Mouse (Mus musculus) central nervous system, embryonic 14 days (tissue): ENCODE results near the gene Atp6v0a4. TPM values are rescaled to one million over a fixed set of nuclear protein-coding genes. Genes with fewer than 3 reads are reported as not detected.

ENCODE experiments used
- polyA plus RNA-seq: library from polyadenylated mRNA; depleted of rRNA; stranded (reverse); fragments of >200 nt; gene quantifications from 2 replicates; pipeline ENCODE4 v1.2.3, GENCODE M21; 2012; rRNA removed

The Atp6v0a4 gene
- polyA plus RNA-seq, result 0.34 and 0.54 TPM in 2 replicates

GRCm38 (mm10) chr6:38124207-38124835 is at the start of gene Atp6v0a4:
Gene Atp6v0a4, minus strand, starts transcription at chr6:38124586.

DNA sequence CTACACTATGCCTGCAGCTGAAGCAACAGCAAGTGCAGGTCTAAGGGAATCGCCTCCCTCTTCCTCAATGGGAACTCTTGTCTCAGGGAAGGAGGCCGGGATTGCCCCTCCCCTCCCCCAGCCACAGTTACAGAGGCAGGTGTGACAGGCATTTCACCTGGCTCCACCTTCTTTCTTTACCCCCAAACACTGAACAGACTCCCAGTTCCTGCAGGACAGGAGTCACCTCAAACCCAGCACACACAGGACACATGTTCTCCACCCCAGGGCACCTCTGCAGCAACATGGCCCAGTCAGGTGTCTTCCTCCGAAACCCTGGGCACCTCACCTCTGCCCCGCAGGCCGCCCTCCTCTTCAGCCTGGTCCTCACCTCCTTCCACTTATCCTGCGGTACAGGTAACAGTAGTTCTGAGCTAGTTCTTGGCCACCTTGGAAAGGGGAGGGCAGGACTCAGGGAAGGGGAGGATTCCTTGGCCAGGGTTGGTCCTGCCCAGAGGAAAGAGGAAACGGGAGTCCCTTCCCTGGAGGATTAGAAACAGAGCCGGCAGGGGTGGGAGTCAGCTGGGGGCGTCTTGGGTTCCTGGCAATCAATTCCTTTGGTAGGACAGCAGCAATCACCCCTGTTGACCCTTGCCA is 15.1 kb downstream of the Atp6v0a4 start, which contains the start of gene Tmem213:
Tmem213 (plus strand) TSS at position 96 of the 636 bp plus-strand sequence.

GRCm38 (mm10) chr6:38046838-38047237 is 77.5 kb downstream of the Atp6v0a4 start, which contains the start of gene Svopl:
Gene Svopl, minus strand, starts transcription at chr6:38046996.

Other genes starting within 250 kb of the Atp6v0a4 start
- 0.45 and 0.61 TPM in 2 replicates for gene Svopl, start 77.6 kb downstream of the Atp6v0a4 start, polyA plus RNA-seq
- gene Tmem213, start 15.3 kb downstream of the Atp6v0a4 start, polyA plus RNA-seq, result 0.35 TPM in 1 of 2 replicates, not detected in the other
- gene D630045J12Rik, start 129.4 kb upstream of the Atp6v0a4 start, polyA plus RNA-seq, result 31.0 and 31.6 TPM in 2 replicates
- 25.2 and 27.3 TPM in 2 replicates for gene Zc3hav1l, start 174.7 kb upstream of the Atp6v0a4 start, polyA plus RNA-seq
- gene Zc3hav1, start 230.0 kb upstream of the Atp6v0a4 start, polyA plus RNA-seq, result 1.8 and 2.0 TPM in 2 replicates